Mouse (Mus musculus): ENCODE data around the gene Hvcn1.
"Not testable (repeated sequence)": the region's sequence is repeated elsewhere in the genome, so short reads cannot be mapped to it uniquely, and the experiment has no call there.

Hvcn1 gene

GRCm38 (mm10) chr5:122204180-122204579, 2.4 kb upstream of the Hvcn1 start:
- no peak for DNase-seq (ENCODE audit: low spot score)

DNA sequence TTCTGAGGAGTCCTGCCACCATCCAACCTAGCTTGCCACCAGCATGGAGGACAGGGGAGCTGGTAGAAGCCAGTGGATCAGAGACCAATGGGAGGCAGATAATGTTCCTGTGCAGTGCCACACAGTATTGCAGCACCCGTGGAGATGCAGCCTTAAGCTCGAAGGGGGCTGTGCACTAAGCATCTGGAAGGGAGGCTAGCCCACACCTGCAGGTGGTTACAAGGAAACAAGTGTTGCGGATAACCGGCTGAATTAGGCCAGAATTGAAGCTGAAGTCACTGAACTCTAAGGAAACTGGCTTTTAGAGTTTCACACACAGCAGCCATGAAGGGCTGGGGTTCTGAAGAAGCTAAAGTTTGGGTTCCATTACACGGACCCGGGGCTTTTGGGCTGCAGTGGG, 2.3 kb downstream of the Hvcn1 start:
- no peak for DNase-seq (ENCODE audit: low spot score)

- peak; percentile 56 for DNase-seq (ENCODE audit: low spot score)
Measured at GRCm38 (mm10) chr5:122209591-122210368, 3.2 kb downstream of the Hvcn1 start.

DNA sequence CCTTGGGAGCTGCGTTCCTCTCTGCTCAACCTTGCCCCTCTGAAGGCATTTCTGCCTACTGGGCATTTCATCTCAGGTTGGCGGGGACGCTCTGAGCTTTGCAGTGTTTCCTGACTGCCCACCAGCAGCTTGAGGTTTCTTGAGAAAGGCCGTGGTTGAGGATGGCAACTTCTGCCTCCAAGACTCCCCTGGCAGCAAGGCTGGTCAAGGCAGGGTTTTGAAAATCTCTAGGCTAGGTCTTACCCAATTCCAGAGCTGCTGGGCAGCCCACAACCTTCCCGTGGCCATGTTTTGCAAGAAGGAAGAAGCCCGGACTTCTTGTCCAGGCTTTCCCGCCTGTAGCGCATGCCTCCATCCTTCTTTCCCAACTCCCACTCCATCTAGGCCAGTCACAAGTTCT, 4.3 kb downstream of the Hvcn1 start:
- DNase-seq (ENCODE audit: low spot score), result no peak

DNA sequence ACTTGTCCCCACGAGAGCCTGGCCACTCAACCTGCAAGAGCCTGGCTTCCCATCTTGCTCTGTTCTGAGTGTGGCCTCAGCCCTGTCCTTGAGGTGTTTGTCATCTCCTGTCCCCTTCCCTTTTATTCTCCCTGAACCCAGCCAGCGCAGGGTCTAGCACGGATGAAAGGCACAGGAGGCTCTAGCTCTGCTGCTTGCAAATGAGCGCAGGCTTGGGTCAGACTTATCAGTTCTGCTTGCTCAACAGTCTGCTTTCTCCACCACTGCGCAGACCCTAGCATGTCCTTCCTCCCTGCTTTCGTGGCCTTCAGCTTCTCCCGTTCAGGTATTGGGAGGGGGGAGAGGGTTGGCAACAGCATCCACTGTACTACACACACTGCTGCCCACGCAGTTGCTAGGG, 5.5 kb downstream of the Hvcn1 start:
- no peak for DNase-seq (ENCODE audit: low spot score)

- DNase-seq (ENCODE audit: low spot score), result not testable (repeated sequence)
Measured at GRCm38 (mm10) chr5:122212820-122213219, 6.2 kb downstream of the Hvcn1 start.

DNA sequence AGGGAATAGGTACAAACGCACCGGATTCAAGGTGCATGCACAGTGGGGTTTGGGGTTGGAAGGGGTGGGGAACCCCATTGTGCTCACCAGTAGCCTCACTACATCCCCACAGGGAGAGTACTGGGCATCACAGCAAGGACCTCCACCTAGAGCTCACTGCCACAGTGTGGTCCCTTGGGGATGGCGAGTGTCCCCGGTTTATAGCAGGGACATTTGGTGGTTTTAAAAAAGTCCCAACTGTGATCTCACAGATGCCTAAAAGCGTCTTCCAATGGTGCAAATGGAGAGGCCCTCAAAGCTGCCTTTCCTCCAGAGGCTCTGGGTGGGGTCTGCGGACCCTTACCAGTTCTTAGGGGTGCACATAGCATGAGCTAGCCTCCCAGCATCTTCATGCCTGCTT, 7.3 kb downstream of the Hvcn1 start:
- DNase-seq (ENCODE audit: low spot score), result no peak

DNA sequence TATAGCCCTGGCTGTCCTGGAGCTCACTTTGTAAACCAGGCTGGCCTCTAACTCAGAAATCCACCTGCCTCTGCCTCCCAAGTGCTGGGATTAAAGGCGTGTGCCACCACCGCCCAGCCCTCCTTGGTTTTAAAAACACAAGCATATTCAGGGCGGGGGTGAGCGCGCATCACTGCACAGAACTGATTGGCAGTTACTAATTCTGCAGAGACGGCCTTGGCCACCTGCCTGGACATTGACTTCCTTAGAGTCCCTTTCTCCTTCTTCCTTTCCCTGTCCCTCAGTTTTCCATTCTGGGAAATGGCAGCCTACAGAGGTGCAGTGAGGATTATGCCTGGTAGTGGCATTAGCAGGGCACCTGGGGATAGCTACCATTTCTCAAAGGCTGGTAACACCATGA, 11.0 kb downstream of the Hvcn1 start:
- no peak for DNase-seq (ENCODE audit: low spot score)

DNA sequence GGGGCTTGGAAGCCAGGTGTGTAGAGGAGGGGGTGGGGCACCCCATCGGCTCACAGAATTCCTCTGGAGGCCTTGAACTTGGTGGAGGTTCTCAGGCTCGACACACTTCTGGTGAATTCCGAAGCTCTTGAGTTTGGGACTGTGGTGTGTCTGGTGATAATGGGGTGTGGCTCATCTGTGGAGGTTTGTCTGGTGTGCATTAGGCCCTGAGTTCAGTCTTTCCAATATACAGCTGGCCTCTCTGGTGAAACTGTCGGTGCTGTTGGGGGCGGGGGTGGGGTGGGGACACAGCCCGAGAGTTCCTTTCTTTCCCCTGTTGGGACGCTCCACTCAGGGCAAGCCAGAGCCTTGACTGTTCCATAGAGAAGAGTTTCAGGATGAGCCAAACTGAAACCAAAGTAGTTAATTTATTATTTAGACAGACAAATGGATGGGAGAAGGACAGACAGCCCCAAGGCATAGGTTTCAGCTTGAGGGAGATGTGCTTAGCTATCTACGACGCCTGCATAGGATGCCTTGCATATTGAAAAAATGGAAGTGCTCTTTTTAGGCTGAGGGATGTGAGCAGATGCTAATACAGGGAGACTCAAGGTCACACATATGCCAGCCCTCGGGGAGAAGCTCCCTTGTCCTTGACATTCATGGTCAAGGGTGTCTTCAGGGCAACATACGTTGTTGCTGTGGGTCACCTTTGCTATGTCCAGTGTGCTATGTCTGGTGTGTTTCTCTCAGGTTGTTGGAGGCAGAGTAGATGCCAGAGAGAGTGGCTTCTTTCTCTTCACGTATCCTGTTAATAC, 11.7 kb downstream of the Hvcn1 start:
- no peak for DNase-seq (ENCODE audit: low spot score)

- no peak for DNase-seq (ENCODE audit: low spot score)
Measured at GRCm38 (mm10) chr5:122218928-122219327, 12.3 kb downstream of the Hvcn1 start.

GRCm38 (mm10) chr5:122219655-122220629, 13.3 kb downstream of the Hvcn1 start:
- peak; percentile 73 for DNase-seq (ENCODE audit: low spot score)

DNA sequence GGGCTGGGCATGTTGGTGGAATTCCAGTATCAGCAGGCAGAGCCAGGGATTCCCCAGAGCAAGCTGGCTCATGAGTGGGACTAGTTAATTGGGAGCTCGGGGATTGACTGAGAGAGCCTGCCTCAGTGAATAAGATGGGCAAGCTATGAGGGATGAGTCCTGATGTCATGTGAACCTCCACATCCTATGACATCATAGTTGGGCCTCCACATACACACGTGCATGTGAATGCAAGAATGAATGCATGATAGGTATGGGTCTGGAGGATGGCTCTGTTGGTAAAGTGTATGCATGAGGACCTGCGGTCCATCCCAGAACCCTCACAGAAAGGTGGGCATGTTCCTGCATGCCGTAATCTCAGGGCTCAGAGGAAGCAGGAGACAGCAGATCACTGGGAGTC, 14.5 kb downstream of the Hvcn1 start:
- DNase-seq (ENCODE audit: low spot score), result no peak

GRCm38 (mm10) chr5:122224291-122224690, 17.7 kb downstream of the Hvcn1 start:
- DNase-seq (ENCODE audit: low spot score), result no peak

GRCm38 (mm10) chr5:122228271-122228765, 21.7 kb downstream of the Hvcn1 start:
- no peak for DNase-seq (ENCODE audit: low spot score)

DNA sequence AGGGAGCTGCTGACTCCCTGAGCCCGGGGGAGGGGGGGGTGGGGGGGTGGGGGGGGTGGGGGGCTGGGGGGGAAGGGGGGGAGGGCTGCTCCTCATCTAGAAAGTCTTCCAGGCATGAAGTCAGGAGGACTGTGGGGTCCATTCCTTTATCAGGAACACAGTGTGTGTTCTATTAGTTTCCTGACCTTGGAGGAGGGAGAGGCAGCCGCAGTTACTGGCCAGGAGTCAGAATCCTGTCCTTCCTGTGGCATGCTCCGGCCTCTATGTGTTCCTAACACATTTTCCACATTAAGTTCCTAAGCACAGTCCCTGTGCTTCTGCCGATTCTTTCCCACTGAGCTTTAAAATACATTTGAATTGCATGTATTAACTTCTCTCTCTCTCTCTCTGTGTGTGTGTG, 22.2 kb downstream of the Hvcn1 start:
- DNase-seq (ENCODE audit: low spot score), result no peak

DNA sequence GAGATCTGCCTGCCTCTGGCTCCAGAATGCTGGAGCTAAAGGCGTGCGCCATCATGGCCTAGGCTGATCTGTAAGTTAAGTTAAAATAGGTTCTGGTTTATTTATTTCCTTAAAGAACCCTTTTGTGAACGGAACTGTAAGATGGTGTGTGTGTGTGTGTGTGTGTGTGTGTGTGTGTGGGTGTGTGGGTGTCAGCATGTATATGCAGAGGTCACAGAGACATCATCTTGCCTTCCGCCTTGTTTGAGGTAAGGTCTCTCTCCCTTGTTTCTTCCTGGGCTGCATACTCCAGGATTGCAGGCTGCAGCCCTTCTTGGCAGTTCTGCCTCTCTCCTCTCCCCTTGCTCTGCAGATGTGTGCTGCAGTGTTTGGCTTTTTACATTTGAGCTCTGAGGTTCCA, 24.2 kb downstream of the Hvcn1 start:
- DNase-seq (ENCODE audit: low spot score), result no peak

- no peak for DNase-seq (ENCODE audit: low spot score)
Measured at GRCm38 (mm10) chr5:122231431-122231830, 24.8 kb downstream of the Hvcn1 start.

GRCm38 (mm10) chr5:122232004-122232403, 25.4 kb downstream of the Hvcn1 start:
- no peak for DNase-seq (ENCODE audit: low spot score)

DNA sequence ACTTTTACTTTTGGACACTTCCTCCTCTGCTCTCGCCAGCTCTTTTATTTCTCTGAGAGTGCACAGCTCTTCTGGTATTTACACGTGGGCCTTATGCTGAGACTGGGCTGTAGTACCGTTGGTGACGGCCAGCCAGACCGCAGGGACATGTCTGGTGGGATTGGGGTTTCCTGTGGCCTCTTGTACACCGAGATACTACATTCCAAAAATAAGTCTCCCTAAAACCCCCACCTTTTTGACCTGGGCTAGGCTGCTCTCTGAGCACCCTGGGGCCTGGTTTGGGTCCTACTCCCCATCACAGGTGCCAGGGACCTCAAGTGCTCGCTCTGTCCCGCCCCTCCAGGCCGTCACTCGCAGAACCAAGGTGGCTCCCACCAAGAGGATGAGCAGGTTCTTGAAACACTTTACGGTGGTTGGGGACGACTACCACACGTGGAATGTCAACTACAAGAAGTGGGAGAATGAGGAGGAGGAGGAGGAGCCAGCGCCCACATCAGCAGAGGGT, 26.5 kb downstream of the Hvcn1 start:
- no peak for DNase-seq (ENCODE audit: low spot score)

DNA sequence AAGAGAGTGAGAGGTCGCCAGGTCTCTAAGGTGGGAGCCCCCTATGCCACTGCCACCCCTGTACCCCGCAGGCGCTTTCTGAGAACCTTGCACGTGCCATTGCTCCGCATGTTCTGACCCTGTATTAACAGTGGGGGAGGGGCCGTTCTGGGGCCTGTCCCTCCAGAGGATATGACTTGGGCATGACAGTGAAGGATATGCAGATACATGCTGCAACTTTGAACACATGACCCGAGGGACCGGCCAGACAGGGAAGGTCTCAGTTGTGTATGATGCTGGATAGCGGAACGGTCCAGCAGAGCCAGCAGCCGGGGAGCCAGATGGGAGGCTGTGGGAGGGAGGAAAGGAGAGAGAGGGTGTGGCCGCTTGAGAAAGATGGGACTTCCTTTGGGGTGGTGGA, 27.1 kb downstream of the Hvcn1 start:
- no peak for DNase-seq (ENCODE audit: low spot score)

DNA sequence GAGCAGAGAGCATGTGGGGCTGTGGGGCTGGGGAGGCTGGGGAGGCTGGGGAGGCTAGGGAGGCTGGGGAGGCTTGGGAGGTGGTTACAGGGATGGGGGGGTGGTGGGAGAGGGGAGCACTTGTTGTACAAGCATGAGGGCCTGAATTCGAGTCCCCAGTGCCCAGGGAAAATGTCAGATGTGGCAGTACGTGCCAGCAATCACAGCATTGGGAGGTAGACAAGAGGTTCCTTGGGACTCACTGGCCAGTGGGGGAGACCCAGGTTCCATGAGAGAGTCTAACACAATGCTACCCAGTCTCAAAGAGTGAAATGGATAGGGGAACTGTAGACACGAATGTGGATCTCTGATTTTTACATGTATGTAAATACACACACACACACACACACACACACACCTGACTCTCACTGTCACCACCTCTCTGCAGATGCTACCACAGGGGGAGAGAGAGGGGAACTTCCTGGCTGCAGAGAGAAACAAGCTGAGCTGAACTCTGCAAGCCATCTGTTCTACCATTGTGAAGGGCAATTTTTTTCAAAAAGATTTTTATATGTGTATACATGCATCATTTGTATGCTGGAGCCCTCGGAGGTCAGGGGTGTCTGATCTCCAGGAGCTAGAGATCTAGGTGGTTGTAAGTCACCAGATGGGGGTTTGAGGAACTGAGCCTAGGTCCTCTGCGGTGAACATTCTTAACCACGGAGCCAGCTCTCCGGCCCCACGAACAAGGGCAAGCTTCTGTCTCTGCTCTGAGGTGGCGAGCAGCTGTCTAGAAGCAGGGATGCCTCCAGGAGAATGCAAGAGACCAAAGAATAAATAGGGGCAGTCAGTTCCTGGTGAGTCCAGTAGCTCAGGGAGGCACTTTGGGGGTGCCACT, 28.0 kb downstream of the Hvcn1 start:
- peak; percentile 29 for DNase-seq (ENCODE audit: low spot score)

Data from spleen, adult 12 weeks (tissue).